Mouse (Mus musculus): ENCODE measurements around the gene Abcb1b. TPM values are rescaled to one million over a fixed set of nuclear protein-coding genes. Genes with fewer than 3 reads are reported as not detected.

Abcb1b gene
- 0.53 and 0.68 TPM in 2 replicates for polyA plus RNA-seq (2012; rRNA removed)

DNA sequence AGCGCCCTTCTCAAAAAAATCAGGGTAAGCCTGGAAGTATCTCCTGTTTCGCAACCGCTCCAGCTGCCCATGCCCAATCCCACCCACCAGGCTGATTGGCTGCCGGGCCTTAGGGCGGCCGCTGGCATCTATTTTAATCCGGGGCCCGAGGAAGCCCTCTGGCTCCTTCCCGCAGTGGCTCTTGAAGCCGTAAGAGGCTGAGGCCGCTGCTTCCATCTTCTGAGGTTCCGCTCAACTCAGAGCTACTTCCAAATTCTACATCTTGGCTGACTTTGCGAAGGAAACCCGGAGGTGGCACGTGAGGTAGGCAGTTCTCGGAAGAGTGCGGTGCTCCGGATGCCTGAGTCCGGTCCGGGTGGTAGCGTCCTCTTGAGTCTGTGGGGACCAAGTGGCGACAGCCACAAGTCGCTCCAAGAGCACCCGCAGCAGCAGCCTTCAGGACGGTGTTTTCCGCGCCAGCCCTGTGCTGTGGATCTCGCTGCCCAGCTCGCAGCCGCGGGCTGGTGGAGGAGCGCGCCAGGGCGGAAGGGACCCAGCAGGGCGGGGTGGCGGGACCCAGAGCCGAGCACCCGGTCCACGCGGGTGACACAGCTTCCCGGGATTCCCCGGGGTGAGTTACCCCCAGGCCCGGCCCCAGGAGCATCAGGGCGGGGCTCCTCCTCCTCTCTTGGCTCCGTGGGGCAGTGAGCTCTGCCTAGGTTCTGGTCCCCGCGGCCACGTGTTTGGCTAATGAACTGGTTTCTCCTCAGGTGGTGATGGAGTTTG lies at the start of gene Abcb1b:
Gene Abcb1b (plus strand): TSS at position 161 of the 765 bp plus-strand sequence.

DNA sequence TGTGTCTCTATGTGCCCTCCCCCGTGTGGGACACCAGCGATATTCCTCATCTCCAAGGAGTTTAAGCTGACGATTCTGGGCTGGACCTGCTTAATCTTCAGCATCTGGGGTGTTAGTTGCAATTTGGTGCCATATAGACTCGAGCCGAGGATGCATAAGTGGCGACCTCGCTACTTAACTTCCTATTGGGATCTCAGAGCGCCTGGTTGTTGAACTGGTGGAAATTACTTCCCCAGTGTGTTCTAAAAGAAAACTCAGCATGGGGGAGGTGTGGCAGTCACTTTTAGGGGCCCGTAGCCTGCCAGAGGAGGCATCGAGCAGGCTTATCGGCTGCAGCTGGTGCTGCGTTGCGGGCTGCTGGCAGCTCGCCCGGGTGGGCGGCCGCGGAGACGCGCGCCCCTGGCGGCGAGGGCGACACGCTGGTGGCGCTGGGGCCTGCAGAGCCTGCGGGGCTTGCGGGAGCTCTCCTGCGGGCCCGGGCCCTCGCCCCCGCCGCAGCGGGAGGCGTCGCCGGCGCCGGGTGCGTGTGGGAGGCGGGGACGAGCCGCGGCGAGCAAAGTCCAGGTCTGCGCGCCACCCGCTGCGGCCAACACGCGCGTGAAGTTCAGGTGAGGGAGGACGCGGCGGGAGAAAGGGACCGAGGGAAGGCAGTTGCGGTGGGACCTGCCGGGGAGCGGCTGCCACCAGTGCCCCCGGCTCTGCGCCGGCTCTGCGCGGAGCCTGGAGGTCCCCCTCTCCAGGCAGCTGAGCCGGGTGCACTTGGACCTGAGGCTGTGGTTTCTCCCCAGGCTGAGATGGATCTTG lies 95.6 kb downstream of the Abcb1b start, which contains the start of gene Abcb4:
Gene Abcb4 (plus strand): TSS at position 418 of the 804 bp plus-strand sequence.

Other genes starting within 250 kb of the Abcb1b start
- gene Rundc3b, start 175.2 kb upstream of the Abcb1b start, polyA plus RNA-seq (2012; rRNA removed): 27.2 and 29.3 TPM in 2 replicates
- gene Abcb1a, start 138.1 kb upstream of the Abcb1b start, polyA plus RNA-seq (2012; rRNA removed): 3.1 and 3.2 TPM in 2 replicates
- 0.34 and 0.36 TPM in 2 replicates for gene Abcb4, start 95.6 kb downstream of the Abcb1b start, polyA plus RNA-seq (2012; rRNA removed)
- gene Crot, start 199.2 kb downstream of the Abcb1b start, polyA plus RNA-seq (2012; rRNA removed): 16.1 and 17.2 TPM in 2 replicates

All from central nervous system, embryonic 14 days (tissue).